Mouse (Mus musculus) liver, adult 2 months (tissue): ENCODE results near the gene Tln2. TPM values are rescaled to one million over a fixed set of nuclear protein-coding genes. Genes with fewer than 3 reads are reported as not detected.
"Not testable (repeated sequence)": the region's sequence is repeated elsewhere in the genome, so short reads cannot be mapped to it uniquely, and the experiment has no call there.

ENCODE experiments used
- DNase-seq: peaks from one replicate; pipeline ENCODE4 v3.0.0-alpha.2; 2011; ENCODE audit warnings: low read depth, low spot score; ENCODE audit errors: extremely low read depth
- H3K27ac ChIP-seq: fragments of 200-500 bp; replicated peaks from 2 replicates; pipeline ENCODE4 v1.5.1; 2012; ENCODE audit warnings: low read depth, mild to moderate bottlenecking, control low read depth, inconsistent platforms, low read length; ENCODE audit not compliant: insufficient read depth
- H3K27me3 ChIP-seq: fragments of 200-500 bp; 2 replicates; pipeline ENCODE4 v1.6.1; 2012; ENCODE audit warnings: mild to moderate bottlenecking, moderate library complexity, low read length, inconsistent platforms; ENCODE audit not compliant: control insufficient read depth, insufficient read depth
- H3K36me3 ChIP-seq: fragments of 200-500 bp; 2 replicates; pipeline ENCODE4 v1.6.1; 2012; ENCODE audit warnings: low read length, inconsistent platforms; ENCODE audit not compliant: control insufficient read depth, insufficient read depth
- H3K4me1 ChIP-seq: fragments of 200-500 bp; 2 replicates; pipeline ENCODE4 v1.6.1; 2011; ENCODE audit warnings: low read length; ENCODE audit not compliant: control insufficient read depth, insufficient read depth
- H3K4me3 ChIP-seq: fragments of 200-500 bp; 2 replicates; pipeline ENCODE4 v1.5.1; 2011; ENCODE audit warnings: low read depth, mild to moderate bottlenecking, control low read depth, low read length, moderate library complexity; ENCODE audit not compliant: insufficient read depth
- H3K79me2 ChIP-seq: fragments of 200-500 bp; 2 replicates; pipeline ENCODE4 v1.6.1; 2012; ENCODE audit warnings: inconsistent platforms, mild to moderate bottlenecking, low read length, moderate library complexity; ENCODE audit not compliant: control insufficient read depth, insufficient read depth
- H3K9ac ChIP-seq: fragments of 200-500 bp; 2 replicates; pipeline ENCODE4 v1.6.1; 2012; ENCODE audit warnings: low read depth, mild to moderate bottlenecking, control low read depth, inconsistent platforms, low read length
- CTCF ChIP-seq: fragments of 200-500 bp; IDR thresholded peaks from 2 replicates; pipeline ENCODE4 v1.5.1; 2011; ENCODE audit warnings: low read depth, low read length, control low read depth
- POLR2A ChIP-seq: fragments of 200-500 bp; IDR thresholded peaks from 2 replicates; pipeline ENCODE4 v1.6.1; 2011; ENCODE audit warnings: low read length, control low read depth; ENCODE audit not compliant: insufficient read depth; ENCODE audit errors: extremely low read depth
- WGBS: fragments of 180-500 bp; shearing (Covaris S2); methylation state at CpG from one replicate; pipeline ENCODE4 v1.1.7; 2018; 5-methylcytosine and 5-hydroxymethylcytosine counted together
- polyA plus RNA-seq: library from polyadenylated mRNA; depleted of rRNA; stranded (reverse); fragments of >200 nt; gene quantifications from 2 replicates; pipeline ENCODE4 v1.2.3, GENCODE M21; 2012
- total RNA-seq: library from RNA; depleted of rRNA; stranded (reverse); fragments of >200 nt; gene quantifications from 2 replicates; pipeline ENCODE4 v1.2.3, GENCODE M21; 2014

The Tln2 gene
- total and polyA plus RNA-seq, 2 experiments: 1.9 to 4.6 TPM

GRCm38 (mm10) chr9:67297236-67297889 is 262.1 kb downstream of the Tln2 start:
- TF ChIP-seq CTCF (no peak), POLR2A (no peak)
- WGBS: 97% methylated on average over 6 of the region's 6 CpGs
- no peak overlapping the region for H3K4me3 ChIP-seq

GRCm38 (mm10) chr9:67287457-67287856 is 272.0 kb downstream of the Tln2 start:
- no peak overlapping the region for H3K4me3 ChIP-seq
- H3K27me3 ChIP-seq: no peaks in the 10 kb centered on the region
- H3K79me2 ChIP-seq: no peaks in the 10 kb centered on the region
- peaks cover 3% of the 10 kb centered on the region; the same call in 1 of the 2 replicates for H3K36me3 ChIP-seq
- no peak for TF ChIP-seq POLR2A
- no peak overlapping the region for H3K27ac ChIP-seq
- H3K4me1 ChIP-seq: no peaks in the 10 kb centered on the region
- no peak for DNase-seq
- H3K9ac ChIP-seq: no peak overlapping the region
- WGBS: 92% methylated on average over 4 of the region's 4 CpGs

More at GRCm38 (mm10) chr9:67297236-67297889, 262.1 kb downstream of the Tln2 start:
- no peaks in the 10 kb centered on the region for H3K4me1 ChIP-seq
- H3K79me2 ChIP-seq: no peaks in the 10 kb centered on the region
- H3K27ac ChIP-seq: no peak overlapping the region
- 0 out of 2 replicates have a peak, but pooled peaks cover 1% of the 10 kb centered on the region for H3K36me3 ChIP-seq
- DNase-seq: no peak
- H3K27me3 ChIP-seq: no peaks in the 10 kb centered on the region
- H3K9ac ChIP-seq: no peak overlapping the region

DNA sequence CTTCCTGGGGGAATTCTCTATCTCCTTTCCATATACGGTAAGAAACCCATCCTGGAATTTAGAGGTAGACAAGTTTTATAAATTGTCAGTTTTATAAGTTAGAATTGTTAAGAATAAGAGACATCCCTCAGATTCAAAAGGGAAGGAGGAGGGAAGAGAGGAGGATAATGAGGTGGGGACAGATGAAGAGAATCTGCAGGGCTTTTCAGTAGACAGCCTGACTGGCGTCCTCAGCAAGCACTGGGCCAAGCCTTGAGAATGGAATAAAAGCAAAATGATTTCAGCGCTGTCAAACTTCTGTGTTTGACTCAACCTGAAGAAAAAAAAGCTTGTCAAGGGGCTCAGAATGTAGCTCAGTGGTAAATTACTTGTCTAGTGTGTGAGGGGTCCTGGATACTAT is 272.7 kb downstream of the Tln2 start:
- no peak overlapping the region for H3K4me3 ChIP-seq
- WGBS: 95% methylated on average over 3 of the region's 3 CpGs
- H3K79me2 ChIP-seq: no peaks in the 10 kb centered on the region
- TF ChIP-seq POLR2A: no peak
- no peak for TF ChIP-seq CTCF
- no peak overlapping the region for H3K9ac ChIP-seq
- DNase-seq: no peak
- H3K27me3 ChIP-seq: no peaks in the 10 kb centered on the region
- no peak overlapping the region for H3K27ac ChIP-seq
- H3K4me1 ChIP-seq: no peaks in the 10 kb centered on the region
- peaks cover 3% of the 10 kb centered on the region; the same call in 1 of the 2 replicates for H3K36me3 ChIP-seq

GRCm38 (mm10) chr9:67285544-67285943 is 274.0 kb downstream of the Tln2 start:
- Histone ChIP-seq H3K79me2 (no peaks in the 10 kb centered on the region), H3K27me3 (no peaks in the 10 kb centered on the region), H3K4me3 (no peak overlapping the region), H3K9ac (no peak overlapping the region), H3K27ac (no peak overlapping the region), H3K36me3 (peaks cover 3% of the 10 kb centered on the region; the same call in 1 of the 2 replicates), H3K4me1 (no peaks in the 10 kb centered on the region)
- DNase-seq: no peak
- WGBS: 87% methylated on average over 3 of the region's 3 CpGs
- no peak for TF ChIP-seq CTCF
- no peak for TF ChIP-seq POLR2A

GRCm38 (mm10) chr9:67281812-67282211 is 277.7 kb downstream of the Tln2 start:
- Histone ChIP-seq H3K79me2 (no peaks in the 10 kb centered on the region), H3K4me1 (no peaks in the 10 kb centered on the region), H3K27ac (no peak overlapping the region), H3K4me3 (no peak overlapping the region), H3K36me3 (peaks cover 1% of the 10 kb centered on the region; the same call in 1 of the 2 replicates), H3K9ac (no peak overlapping the region), H3K27me3 (no peaks in the 10 kb centered on the region)
- TF ChIP-seq POLR2A: no peak
- TF ChIP-seq CTCF: no peak
- 89% methylated on average over 6 of the region's 6 CpGs for WGBS
- DNase-seq: no peak

DNA sequence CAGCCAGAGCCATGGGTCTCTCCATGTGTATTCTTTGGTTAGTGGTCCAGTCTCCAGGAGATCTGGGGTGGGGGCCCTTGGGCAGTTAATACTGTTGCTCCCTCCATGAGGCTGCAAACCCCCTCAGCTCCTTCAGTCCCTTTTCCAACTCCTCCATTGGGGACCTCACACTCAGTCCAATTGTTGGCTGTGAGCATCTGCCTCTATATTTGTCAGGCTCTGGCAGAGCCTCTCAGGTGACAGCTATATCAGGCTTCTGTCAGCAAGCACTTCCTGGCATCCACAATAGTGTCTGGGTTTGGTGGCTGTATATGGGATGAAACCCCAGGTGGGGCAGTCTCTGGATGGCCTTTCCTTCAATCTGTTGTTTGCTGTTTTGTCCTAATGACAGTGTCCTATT is 279.2 kb downstream of the Tln2 start:
- H3K27me3 ChIP-seq, H3K9ac ChIP-seq, H3K4me3 ChIP-seq, H3K36me3 ChIP-seq, H3K4me1 ChIP-seq, DNase-seq, H3K79me2 ChIP-seq, H3K27ac ChIP-seq: not testable (repeated sequence)
